Mouse (Mus musculus): ENCODE measurements around the gene Tmem132c.

DNA sequence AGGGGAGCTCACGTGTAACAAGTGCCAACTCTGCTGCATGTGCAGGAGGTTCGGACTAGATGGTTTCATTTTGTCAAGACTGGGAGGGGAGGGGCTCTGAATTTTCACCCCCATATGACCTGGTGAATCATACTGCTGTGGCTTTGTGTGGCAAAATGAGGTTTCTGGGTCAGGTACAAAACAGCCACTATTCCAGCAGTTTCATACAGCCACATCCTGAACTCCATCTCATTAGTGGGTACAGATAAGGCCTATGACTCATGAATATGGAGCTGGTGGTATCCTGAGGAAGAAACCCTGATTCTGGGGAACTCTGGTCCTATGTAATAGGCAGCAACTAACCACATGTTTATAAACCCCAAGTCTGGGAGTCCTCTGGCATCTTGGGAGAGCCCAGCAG is 295.9 kb downstream of the Tmem132c start:
- TF ChIP-seq POLR2A (IDR thresholded peaks at IDR 0.05; ENCODE audit: low read depth, low read length) = no peak
- no peak for TF ChIP-seq CTCF (IDR thresholded peaks at IDR 0.05; ENCODE audit: extremely low read depth, insufficient read length, insufficient replicate concordance, low read depth, low read length)

Data from small intestine, adult 2 months (tissue).